Mouse (Mus musculus) midbrain, embryonic 12.5 days (tissue): ENCODE measurements at regions not wholly inside any gene's neighbourhood (a gene's known extent, or its start where the extent isn't known, plus 50 kb on each side); places are given as distances from the start of the nearest gene placed in this dataset.

ENCODE experiments used
- ATAC-seq: fragments of 200-750 bp; cut with Nextera tagmentation; 2 replicates; pipeline ENCODE4 v1.8.0; 2017; ENCODE audit warnings: low read depth, moderate TSS enrichment, moderate library complexity; ENCODE audit not compliant: low FRiP score
- H3K27ac ChIP-seq: fragments of 300-500 bp; sonication (generic); replicated peaks from 2 replicates; pipeline ENCODE4 v1.5.1; 2016; ENCODE audit warnings: mild to moderate bottlenecking
- H3K27me3 ChIP-seq: fragments of 300-500 bp; sonication (generic); 2 replicates; pipeline ENCODE4 v1.6.1; 2016; ENCODE audit warnings: mild to moderate bottlenecking
- H3K36me3 ChIP-seq: fragments of 300-500 bp; sonication (generic); 2 replicates; pipeline ENCODE4 v1.6.1; 2016
- H3K4me1 ChIP-seq: fragments of 300-500 bp; sonication (generic); 2 replicates; pipeline ENCODE4 v1.6.1; 2016
- H3K4me2 ChIP-seq: fragments of 300-500 bp; sonication (generic); replicated peaks from 2 replicates; pipeline ENCODE4 v1.6.1; 2016; ENCODE audit warnings: mild to moderate bottlenecking, moderate library complexity
- H3K4me3 ChIP-seq: fragments of 300-500 bp; sonication (generic); 2 replicates; pipeline ENCODE4 v1.5.1; 2016; ENCODE audit warnings: mild to moderate bottlenecking
- H3K9ac ChIP-seq: fragments of 300-500 bp; sonication (generic); replicated peaks from 2 replicates; pipeline ENCODE4 v1.6.1; 2016; ENCODE audit warnings: mild to moderate bottlenecking, moderate library complexity
- H3K9me3 ChIP-seq: fragments of 300-500 bp; sonication (generic); 2 replicates; pipeline ENCODE4 v1.6.1; 2016; ENCODE audit warnings: mild to moderate bottlenecking
- WGBS: fragments of 180-500 bp; shearing (Covaris S2); methylation state at CpG from one replicate; pipeline ENCODE4 v1.1.7; 2016; 5-methylcytosine and 5-hydroxymethylcytosine counted together

GRCm38 (mm10) chr14:97558289-97558688 is 611.3 kb downstream of the Dach1 start:
- no peaks in the 10 kb centered on the region for H3K27me3 ChIP-seq
- H3K4me1 ChIP-seq, result peaks cover 3% of the 10 kb centered on the region; the same call in 1 of the 2 replicates
- no peaks in the 10 kb centered on the region for H3K36me3 ChIP-seq
- no peaks in the 10 kb centered on the region for H3K9me3 ChIP-seq
- WGBS, result 90% methylated on average over 2 of the region's 2 CpGs
- H3K4me3 ChIP-seq, result no peak overlapping the region
- no peak overlapping the region for H3K4me2 ChIP-seq
- H3K9ac ChIP-seq, result no peak overlapping the region
- no peak for ATAC-seq
- H3K27ac ChIP-seq, result no peak overlapping the region

- Histone ChIP-seq H3K36me3 (no peaks in the 10 kb centered on the region), H3K4me3 (no peak overlapping the region), H3K9ac (no peak overlapping the region), H3K9me3 (no peaks in the 10 kb centered on the region), H3K4me1 (peaks cover 3% of the 10 kb centered on the region; the same call in 1 of the 2 replicates), H3K4me2 (no peak overlapping the region), H3K27me3 (no peaks in the 10 kb centered on the region), H3K27ac (no peak overlapping the region)
- no peak for ATAC-seq
- 97% methylated on average over 1 of the region's 1 CpGs for WGBS
These were observed 611.7 kb downstream of the Dach1 start for GRCm38 (mm10) chr14:97557888-97558287.

GRCm38 (mm10) chr14:97546276-97546675 is 623.3 kb downstream of the Dach1 start:
- H3K9me3 ChIP-seq, result no peaks in the 10 kb centered on the region
- H3K36me3 ChIP-seq, result no peaks in the 10 kb centered on the region
- no peaks in the 10 kb centered on the region for H3K4me1 ChIP-seq
- H3K4me3 ChIP-seq, result no peak overlapping the region
- ATAC-seq, result no peak
- WGBS, result 85% methylated on average over 4 of the region's 4 CpGs
- no peak overlapping the region for H3K4me2 ChIP-seq
- no peak overlapping the region for H3K9ac ChIP-seq
- H3K27ac ChIP-seq, result no peak overlapping the region
- no peaks in the 10 kb centered on the region for H3K27me3 ChIP-seq

GRCm38 (mm10) chr14:97544307-97544706 is 625.3 kb downstream of the Dach1 start:
- Histone ChIP-seq H3K9ac (no peak overlapping the region), H3K9me3 (no peaks in the 10 kb centered on the region), H3K27ac (no peak overlapping the region), H3K4me3 (no peak overlapping the region), H3K27me3 (no peaks in the 10 kb centered on the region), H3K4me1 (no peaks in the 10 kb centered on the region), H3K4me2 (no peak overlapping the region), H3K36me3 (no peaks in the 10 kb centered on the region)
- WGBS, result 70% methylated on average over 6 of the region's 6 CpGs
- no peak for ATAC-seq

- WGBS, result 83% methylated on average over 5 of the region's 5 CpGs
- Histone ChIP-seq H3K27me3 (no peaks in the 10 kb centered on the region), H3K9me3 (no peaks in the 10 kb centered on the region), H3K4me1 (no peaks in the 10 kb centered on the region), H3K27ac (no peak overlapping the region), H3K4me2 (no peak overlapping the region), H3K36me3 (no peaks in the 10 kb centered on the region), H3K4me3 (no peak overlapping the region), H3K9ac (no peak overlapping the region)
- no peak for ATAC-seq
These were observed 632.6 kb downstream of the Dach1 start for GRCm38 (mm10) chr14:97537012-97537411.

GRCm38 (mm10) chr14:97511318-97511717 is 658.2 kb downstream of the Dach1 start:
- H3K4me1 ChIP-seq, result no peaks in the 10 kb centered on the region
- no peak overlapping the region for H3K4me3 ChIP-seq
- H3K9ac ChIP-seq, result no peak overlapping the region
- no peaks in the 10 kb centered on the region for H3K9me3 ChIP-seq
- H3K27me3 ChIP-seq, result no peaks in the 10 kb centered on the region
- 16% methylated on average over 1 of the region's 1 CpGs for WGBS
- ATAC-seq, result peak; percentile 61; the same call in 1 of the 2 replicates
- no peak overlapping the region for H3K4me2 ChIP-seq
- no peaks in the 10 kb centered on the region for H3K36me3 ChIP-seq
- peak overlapping the region; percentile 61 for H3K27ac ChIP-seq

GRCm38 (mm10) chr14:97489427-97490347 is 679.9 kb downstream of the Dach1 start:
- no peak overlapping the region for H3K27ac ChIP-seq
- H3K9me3 ChIP-seq, result no peaks in the 10 kb centered on the region
- no peak overlapping the region for H3K9ac ChIP-seq
- H3K36me3 ChIP-seq, result no peaks in the 10 kb centered on the region
- 88% methylated on average over 10 of the region's 10 CpGs for WGBS
- H3K4me1 ChIP-seq, result no peaks in the 10 kb centered on the region
- H3K4me3 ChIP-seq, result no peak overlapping the region
- no peaks in the 10 kb centered on the region for H3K27me3 ChIP-seq
- no peak overlapping the region for H3K4me2 ChIP-seq
- ATAC-seq, result no peak

GRCm38 (mm10) chr14:97478236-97478635 is 691.3 kb downstream of the Dach1 start:
- no peaks in the 10 kb centered on the region for H3K27me3 ChIP-seq
- ATAC-seq, result no peak
- H3K27ac ChIP-seq, result no peak overlapping the region
- no peak overlapping the region for H3K4me2 ChIP-seq
- H3K4me1 ChIP-seq, result no peaks in the 10 kb centered on the region
- no peak overlapping the region for H3K9ac ChIP-seq
- H3K4me3 ChIP-seq, result no peak overlapping the region
- 84% methylated on average over 5 of the region's 5 CpGs for WGBS
- H3K9me3 ChIP-seq, result no peaks in the 10 kb centered on the region
- H3K36me3 ChIP-seq, result no peaks in the 10 kb centered on the region

- no peaks in the 10 kb centered on the region for H3K27me3 ChIP-seq
- H3K9me3 ChIP-seq, result no peaks in the 10 kb centered on the region
- H3K4me1 ChIP-seq, result no peaks in the 10 kb centered on the region
- ATAC-seq, result no peak
- WGBS, result 81% methylated on average over 7 of the region's 7 CpGs
- no peak overlapping the region for H3K9ac ChIP-seq
- H3K36me3 ChIP-seq, result no peaks in the 10 kb centered on the region
- H3K4me3 ChIP-seq, result no peak overlapping the region
- H3K27ac ChIP-seq, result no peak overlapping the region
- H3K4me2 ChIP-seq, result no peak overlapping the region
These were observed 718.9 kb downstream of the Dach1 start for GRCm38 (mm10) chr14:97450525-97451235.

- no peak overlapping the region for H3K4me2 ChIP-seq
- no peaks in the 10 kb centered on the region for H3K36me3 ChIP-seq
- ATAC-seq, result no peak
- H3K9ac ChIP-seq, result no peak overlapping the region
- no peaks in the 10 kb centered on the region for H3K27me3 ChIP-seq
- no peaks in the 10 kb centered on the region for H3K4me1 ChIP-seq
- H3K4me3 ChIP-seq, result no peak overlapping the region
- no peak overlapping the region for H3K27ac ChIP-seq
- 86% methylated on average over 2 of the region's 2 CpGs for WGBS
- H3K9me3 ChIP-seq, result no peaks in the 10 kb centered on the region
These were observed 720.9 kb downstream of the Dach1 start for GRCm38 (mm10) chr14:97448617-97449016.

- WGBS, result 95% methylated on average over 1 of the region's 1 CpGs
- Histone ChIP-seq H3K4me2 (no peak overlapping the region), H3K27me3 (no peaks in the 10 kb centered on the region), H3K9me3 (no peaks in the 10 kb centered on the region), H3K4me1 (no peaks in the 10 kb centered on the region), H3K9ac (no peak overlapping the region), H3K27ac (no peak overlapping the region), H3K4me3 (no peak overlapping the region), H3K36me3 (no peaks in the 10 kb centered on the region)
- ATAC-seq, result 0 out of 2 replicates have a peak, but pooled peaks have one; percentile 44
These were observed 722.8 kb downstream of the Dach1 start for GRCm38 (mm10) chr14:97446793-97447192.

- H3K9me3 ChIP-seq, result no peaks in the 10 kb centered on the region
- H3K4me1 ChIP-seq, result no peaks in the 10 kb centered on the region
- H3K4me2 ChIP-seq, result no peak overlapping the region
- H3K36me3 ChIP-seq, result no peaks in the 10 kb centered on the region
- ATAC-seq, result no peak
- H3K4me3 ChIP-seq, result no peak overlapping the region
- H3K9ac ChIP-seq, result no peak overlapping the region
- 87% methylated on average over 6 of the region's 6 CpGs for WGBS
- H3K27ac ChIP-seq, result no peak overlapping the region
- H3K27me3 ChIP-seq, result no peaks in the 10 kb centered on the region
These were observed 729.2 kb downstream of the Dach1 start for GRCm38 (mm10) chr14:97440326-97440725.
